Mouse (Mus musculus) embryonic facial prominence, embryonic 12.5 days (tissue): ENCODE results near the gene Nudt7. TPM values are rescaled to one million over a fixed set of nuclear protein-coding genes. Genes with fewer than 3 reads are reported as not detected.

ENCODE experiments used
- ATAC-seq: fragments of 200-750 bp; cut with Nextera tagmentation; 2 replicates; pipeline ENCODE4 v1.8.0; 2017; ENCODE audit not compliant: insufficient number of reproducible peaks, insufficient read depth, low FRiP score, low TSS enrichment
- H3K27ac ChIP-seq: fragments of 300-500 bp; sonication (generic); 2 replicates; pipeline ENCODE4 v1.5.1; 2016; ENCODE audit warnings: mild to moderate bottlenecking
- H3K27me3 ChIP-seq: fragments of 300-500 bp; sonication (generic); 2 replicates; pipeline ENCODE4 v1.6.1; 2016; ENCODE audit warnings: mild to moderate bottlenecking, moderate library complexity
- H3K36me3 ChIP-seq: fragments of 300-500 bp; sonication (generic); 2 replicates; pipeline ENCODE4 v1.6.1; 2016; ENCODE audit warnings: mild to moderate bottlenecking
- H3K4me1 ChIP-seq: fragments of 300-500 bp; sonication (generic); 2 replicates; pipeline ENCODE4 v1.6.1; 2016
- H3K4me2 ChIP-seq: fragments of 300-500 bp; sonication (generic); replicated peaks from 2 replicates; pipeline ENCODE4 v1.6.1; 2016; ENCODE audit warnings: mild to moderate bottlenecking, moderate library complexity
- H3K4me3 ChIP-seq: fragments of 300-500 bp; sonication (generic); 2 replicates; pipeline ENCODE4 v1.5.1; 2016; ENCODE audit warnings: mild to moderate bottlenecking
- H3K9ac ChIP-seq: fragments of 300-500 bp; sonication (generic); 2 replicates; pipeline ENCODE4 v1.6.1; 2016; ENCODE audit warnings: mild to moderate bottlenecking, moderate library complexity
- H3K9me3 ChIP-seq: fragments of 300-500 bp; sonication (generic); 2 replicates; pipeline ENCODE4 v1.6.1; 2016; ENCODE audit warnings: mild to moderate bottlenecking, moderate library complexity
- WGBS: fragments of 180-500 bp; shearing (Covaris S2); methylation state at CpG from one replicate; pipeline ENCODE4 v1.1.7; 2016; 5-methylcytosine and 5-hydroxymethylcytosine counted together
- polyA plus RNA-seq: library from polyadenylated mRNA; unstranded; fragments of >200 nt; fragmentation: Nextera tagmentation; extraction: Ambion mirVana; gene quantifications from 2 replicates; pipeline ENCODE4 v1.2.1, GENCODE M21; 2016

The Nudt7 gene
- polyA plus RNA-seq, result 12.8 and 13.6 TPM in 2 replicates

DNA sequence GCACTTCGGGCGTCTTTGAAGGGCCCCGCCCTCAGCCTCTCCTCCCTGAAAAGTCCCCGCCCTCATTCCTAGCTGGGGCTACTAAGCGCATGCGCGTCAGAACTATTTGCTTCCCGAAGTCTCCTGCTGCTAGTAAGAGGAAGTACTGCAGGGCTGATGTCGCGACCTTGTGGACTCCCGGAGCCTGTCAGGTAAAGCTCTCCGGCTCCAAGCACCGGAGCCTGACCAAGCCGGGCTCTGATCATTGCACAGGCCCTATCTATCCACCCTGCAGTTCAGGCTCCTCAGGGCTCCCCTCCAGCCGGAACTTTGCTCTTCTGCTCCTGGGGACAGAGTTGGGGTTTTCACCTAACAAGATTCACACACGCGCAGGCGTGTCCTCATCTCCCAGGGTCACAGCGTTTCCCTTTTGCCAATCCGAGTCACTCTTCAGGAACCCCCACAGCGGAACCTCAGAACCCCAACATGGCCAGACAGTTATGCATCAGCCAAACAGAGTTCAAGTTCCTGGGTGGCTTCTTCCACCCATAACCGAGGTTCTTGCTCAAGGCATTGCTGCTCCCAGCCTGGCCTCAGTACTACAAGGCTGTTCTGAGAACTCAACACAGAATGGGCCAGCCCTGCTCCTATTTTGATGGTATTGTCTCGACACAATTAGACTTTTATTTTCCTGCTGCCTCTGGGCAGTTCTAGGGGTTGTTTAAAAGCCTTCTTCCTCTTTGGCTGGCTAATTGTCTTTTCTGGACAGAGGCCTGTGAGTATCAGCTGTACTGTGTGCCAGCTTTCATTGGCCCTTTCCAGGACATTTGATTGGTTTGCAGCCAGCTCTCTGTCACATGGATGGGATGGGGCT is at the start of gene Nudt7:
Gene Nudt7, plus strand, starts transcription at position 48 of the 853 bp plus-strand sequence.
- H3K9me3 ChIP-seq, result no peaks in the 10 kb centered on the region
- peak within 1 kb of the TSS; percentile 81 for H3K4me2 ChIP-seq
- H3K4me3 ChIP-seq, result peak within 1 kb of the TSS; percentile 57
- H3K4me1 ChIP-seq, result peaks cover 9% of the 10 kb centered on the region; the same call in 1 of the 2 replicates
- peak within 1 kb of the TSS; percentile 74 for H3K27ac ChIP-seq
- peak within 1 kb of the TSS; percentile 67 for H3K9ac ChIP-seq
- 3% methylated on average over 23 of the region's 23 CpGs for WGBS
- H3K27me3 ChIP-seq, result no peaks in the 10 kb centered on the region
- no peaks in the 10 kb centered on the region for H3K36me3 ChIP-seq
- ATAC-seq, result peak; percentile 88

DNA sequence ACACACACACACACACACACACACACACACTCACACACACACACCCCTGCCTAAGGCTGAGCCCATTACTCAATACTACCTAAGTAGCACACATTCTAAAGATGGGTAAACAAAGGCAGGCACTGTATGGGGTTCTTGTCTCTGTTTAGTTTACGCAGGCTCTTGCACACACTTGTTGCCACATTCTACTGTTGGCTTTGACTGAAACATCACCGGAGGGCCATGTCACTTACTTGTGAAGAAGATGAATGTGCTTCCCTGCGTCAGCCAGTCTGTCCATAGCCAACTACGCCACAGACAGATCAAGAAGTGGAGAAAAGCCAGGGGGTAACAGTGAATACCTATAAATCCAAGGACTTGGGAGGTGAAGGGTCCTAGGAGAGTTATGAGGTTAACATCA is 45.4 kb upstream of the Nudt7 start:
- Histone ChIP-seq H3K9me3 (no peaks in the 10 kb centered on the region), H3K27ac (no peak overlapping the region), H3K27me3 (no peaks in the 10 kb centered on the region), H3K4me3 (no peak overlapping the region), H3K4me2 (no peak overlapping the region), H3K4me1 (no peaks in the 10 kb centered on the region), H3K36me3 (no peaks in the 10 kb centered on the region), H3K9ac (no peak overlapping the region)
- WGBS, result 91% methylated on average over 4 of the region's 4 CpGs
- no peak for ATAC-seq

DNA sequence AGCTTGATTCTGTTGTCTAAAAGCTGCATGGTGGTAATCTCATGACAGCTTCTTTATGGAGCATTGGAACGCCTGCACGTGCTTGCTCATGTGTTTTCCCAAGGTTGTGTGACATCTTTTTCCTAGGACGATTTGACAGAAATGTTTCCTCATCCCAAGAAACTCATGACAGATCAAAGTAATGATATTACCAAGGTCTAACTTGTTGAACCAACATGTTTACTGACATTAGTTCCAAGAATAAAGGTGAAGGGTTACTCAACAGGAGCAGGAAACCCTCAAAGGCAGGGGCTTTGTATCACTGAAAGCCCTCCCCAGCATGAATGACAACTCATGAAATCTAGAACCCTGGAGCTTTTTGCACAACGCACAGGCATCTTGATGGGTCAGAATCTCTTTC is 42.6 kb upstream of the Nudt7 start:
- Histone ChIP-seq H3K36me3 (no peaks in the 10 kb centered on the region), H3K27ac (no peak overlapping the region), H3K4me2 (no peak overlapping the region), H3K4me1 (no peaks in the 10 kb centered on the region), H3K9me3 (no peaks in the 10 kb centered on the region), H3K27me3 (no peaks in the 10 kb centered on the region), H3K4me3 (no peak overlapping the region), H3K9ac (no peak overlapping the region)
- no peak for ATAC-seq
- 86% methylated on average over 4 of the region's 4 CpGs for WGBS

DNA sequence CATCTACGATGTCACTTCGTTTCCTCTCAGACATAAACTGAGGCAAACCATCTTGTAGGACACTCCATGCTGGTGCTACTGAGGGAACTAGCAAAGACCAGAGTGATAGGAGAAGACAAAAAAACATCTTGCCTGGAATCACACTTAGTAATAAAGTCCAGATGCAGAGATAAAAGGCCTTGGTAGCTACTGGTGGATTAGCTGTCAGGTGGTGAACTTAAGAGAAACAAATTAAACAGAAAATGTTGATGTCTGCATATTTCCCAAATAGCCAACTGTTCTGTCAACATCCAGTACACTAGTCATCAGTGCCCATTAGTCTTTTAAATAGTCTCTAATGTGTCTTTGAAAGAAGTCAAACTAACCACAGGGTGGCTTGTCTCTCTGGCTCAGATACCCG is 40.0 kb upstream of the Nudt7 start:
- no peaks in the 10 kb centered on the region for H3K4me1 ChIP-seq
- no peaks in the 10 kb centered on the region for H3K27me3 ChIP-seq
- no peak overlapping the region for H3K27ac ChIP-seq
- H3K9ac ChIP-seq, result no peak overlapping the region
- H3K9me3 ChIP-seq, result no peaks in the 10 kb centered on the region
- no peak overlapping the region for H3K4me3 ChIP-seq
- WGBS, result 84% methylated on average over 3 of the region's 3 CpGs
- no peak for ATAC-seq
- no peak overlapping the region for H3K4me2 ChIP-seq
- H3K36me3 ChIP-seq, result no peaks in the 10 kb centered on the region

DNA sequence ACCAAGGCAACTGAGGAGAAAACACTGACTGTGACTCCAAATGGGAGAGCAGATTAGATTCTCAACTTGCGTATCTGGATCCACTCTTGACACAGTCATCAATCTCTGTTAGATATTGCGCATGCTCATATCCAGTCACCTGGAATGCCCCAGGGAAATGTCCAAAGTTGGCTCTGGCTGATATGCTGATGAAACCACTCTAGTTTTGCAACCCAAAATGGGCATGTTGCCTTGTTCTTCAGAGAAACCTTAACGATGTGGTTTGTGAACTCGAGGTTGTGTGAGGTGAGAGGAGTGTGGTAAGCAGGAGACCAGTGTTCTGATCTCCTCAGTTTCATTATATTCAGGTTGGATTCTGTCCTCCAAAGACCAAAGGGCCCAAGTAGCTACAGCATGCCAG is 38.8 kb upstream of the Nudt7 start:
- no peaks in the 10 kb centered on the region for H3K9me3 ChIP-seq
- 88% methylated on average over 4 of the region's 4 CpGs for WGBS

DNA sequence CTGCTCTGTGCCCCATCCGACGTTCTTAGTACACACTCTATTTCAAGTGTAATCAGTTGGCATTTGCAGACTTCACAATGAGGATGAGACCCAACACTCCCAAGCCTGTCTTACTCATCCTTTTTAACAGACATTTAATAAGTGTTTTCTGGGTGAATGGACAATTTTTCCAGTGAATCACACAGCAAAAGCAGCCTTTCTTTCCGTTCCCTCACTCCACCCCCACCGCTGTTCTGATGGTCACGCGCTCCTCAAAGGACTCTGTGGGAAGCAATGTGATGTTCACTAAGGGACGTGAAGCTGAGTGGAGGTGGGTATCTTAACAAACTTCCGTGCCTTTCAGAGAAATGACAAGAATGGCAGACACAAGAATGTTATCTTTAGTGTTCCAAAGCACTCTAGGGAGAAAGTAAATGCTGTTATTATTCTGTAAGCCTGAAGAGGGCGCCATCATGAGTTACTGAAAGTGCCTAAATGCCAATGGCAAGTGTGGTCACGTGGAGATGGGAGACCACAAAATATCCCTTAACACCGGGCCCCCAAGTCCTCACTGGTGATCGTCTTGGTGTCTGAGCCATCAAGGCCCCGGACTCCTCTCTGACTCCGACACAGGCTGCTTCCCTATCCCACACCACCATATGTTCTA is 32.7 kb upstream of the Nudt7 start:
- Histone ChIP-seq H3K36me3 (no peaks in the 10 kb centered on the region), H3K4me2 (no peak overlapping the region), H3K9ac (no peak overlapping the region), H3K4me1 (no peaks in the 10 kb centered on the region), H3K27ac (no peak overlapping the region), H3K9me3 (no peaks in the 10 kb centered on the region), H3K27me3 (no peaks in the 10 kb centered on the region), H3K4me3 (no peak overlapping the region)
- 82% methylated on average over 14 of the region's 14 CpGs for WGBS
- ATAC-seq, result no peak

More for the DNA sequence above, 38.8 kb upstream of the Nudt7 start:
- Histone ChIP-seq H3K4me3 (no peak overlapping the region), H3K27me3 (no peaks in the 10 kb centered on the region), H3K36me3 (no peaks in the 10 kb centered on the region), H3K4me2 (no peak overlapping the region), H3K27ac (no peak overlapping the region), H3K9ac (no peak overlapping the region), H3K4me1 (no peaks in the 10 kb centered on the region)
- ATAC-seq, result no peak

DNA sequence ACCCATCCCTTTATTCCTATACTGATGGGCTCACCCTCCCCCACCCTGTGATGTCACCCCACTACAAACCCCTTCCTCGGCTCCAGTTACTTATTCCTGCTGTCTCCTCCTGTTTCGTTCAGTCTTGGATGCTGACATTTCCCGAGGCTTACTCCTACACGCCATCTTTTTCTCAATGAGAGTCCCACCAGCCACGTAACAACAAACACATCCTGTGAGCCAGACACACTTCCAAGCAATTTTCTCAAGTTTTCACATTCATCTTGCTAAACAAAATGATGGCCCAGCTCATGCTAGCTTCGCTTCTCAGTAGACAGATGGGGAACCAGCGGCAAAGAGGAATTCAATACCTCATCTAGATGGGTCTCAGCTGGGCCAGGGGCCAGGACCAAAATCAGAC is 30.0 kb upstream of the Nudt7 start:
- Histone ChIP-seq H3K9me3 (no peaks in the 10 kb centered on the region), H3K4me3 (no peak overlapping the region), H3K36me3 (no peaks in the 10 kb centered on the region), H3K9ac (no peak overlapping the region), H3K27me3 (no peaks in the 10 kb centered on the region), H3K27ac (no peak overlapping the region), H3K4me1 (no peaks in the 10 kb centered on the region), H3K4me2 (no peak overlapping the region)
- no peak for ATAC-seq
- 78% methylated on average over 7 of the region's 7 CpGs for WGBS

DNA sequence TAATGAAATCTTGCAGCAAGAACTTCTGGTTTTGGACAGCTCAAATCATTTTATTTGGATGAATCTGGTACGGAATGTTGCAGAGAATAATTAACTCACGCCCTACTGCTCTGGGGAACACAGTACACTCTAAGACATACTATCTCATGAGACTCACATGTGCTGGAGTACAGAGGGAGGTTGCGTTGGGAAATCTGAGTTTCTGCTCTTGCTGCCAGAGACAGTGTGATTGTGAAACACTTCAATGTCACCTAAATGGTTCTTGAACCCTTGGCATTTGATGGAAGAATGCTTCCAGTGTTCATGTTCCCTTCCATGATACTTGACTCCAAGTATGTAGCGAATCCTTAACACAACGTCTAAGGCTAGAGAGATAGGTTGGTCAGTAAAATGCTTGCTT is 27.4 kb upstream of the Nudt7 start:
- Histone ChIP-seq H3K27me3 (no peaks in the 10 kb centered on the region), H3K4me3 (no peak overlapping the region), H3K27ac (no peak overlapping the region), H3K9ac (no peak overlapping the region), H3K36me3 (no peaks in the 10 kb centered on the region), H3K9me3 (no peaks in the 10 kb centered on the region), H3K4me2 (no peak overlapping the region), H3K4me1 (no peaks in the 10 kb centered on the region)
- WGBS, result 87% methylated on average over 5 of the region's 5 CpGs
- ATAC-seq, result no peak

DNA sequence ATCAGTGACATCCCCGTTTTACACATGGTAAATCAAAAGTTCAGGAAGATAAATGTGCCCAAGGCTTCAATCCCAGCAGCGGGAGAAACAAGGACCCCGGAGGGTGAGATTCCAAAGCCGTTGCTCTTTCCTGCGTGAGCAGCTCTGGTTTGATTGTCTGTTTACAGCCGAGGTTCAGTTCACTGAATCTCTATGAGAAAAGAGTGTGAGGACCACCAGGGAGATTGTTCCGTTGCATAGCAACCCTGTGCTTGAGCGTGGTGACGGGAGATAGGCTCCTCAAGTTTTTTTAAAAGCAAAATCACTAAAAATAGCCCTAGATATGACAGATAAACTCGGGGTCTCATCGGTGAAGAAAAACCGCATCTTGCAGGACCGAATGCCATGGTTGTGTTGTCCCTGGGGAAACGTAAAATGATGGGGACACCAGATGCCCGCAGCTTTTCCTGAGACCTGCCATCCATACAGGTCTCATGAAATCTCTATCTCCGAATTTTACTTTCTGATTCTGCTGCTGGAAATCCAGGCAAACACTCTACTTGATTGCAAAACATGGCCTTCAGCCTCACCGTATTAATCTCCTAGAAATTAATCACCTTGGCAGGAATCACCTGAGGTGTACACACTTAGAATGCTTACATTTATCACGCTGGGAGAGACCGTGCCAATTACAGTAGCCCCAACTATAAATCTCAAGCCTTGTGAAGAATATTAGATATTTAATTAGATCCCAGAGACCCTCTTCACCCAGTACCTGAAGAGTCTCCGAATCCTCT is 23.8 kb upstream of the Nudt7 start:
- Histone ChIP-seq H3K36me3 (no peaks in the 10 kb centered on the region), H3K27ac (no peak overlapping the region), H3K4me1 (no peaks in the 10 kb centered on the region), H3K4me3 (no peak overlapping the region), H3K4me2 (no peak overlapping the region), H3K27me3 (no peaks in the 10 kb centered on the region), H3K9ac (no peak overlapping the region), H3K9me3 (no peaks in the 10 kb centered on the region)
- 87% methylated on average over 20 of the region's 20 CpGs for WGBS
- no peak for ATAC-seq

DNA sequence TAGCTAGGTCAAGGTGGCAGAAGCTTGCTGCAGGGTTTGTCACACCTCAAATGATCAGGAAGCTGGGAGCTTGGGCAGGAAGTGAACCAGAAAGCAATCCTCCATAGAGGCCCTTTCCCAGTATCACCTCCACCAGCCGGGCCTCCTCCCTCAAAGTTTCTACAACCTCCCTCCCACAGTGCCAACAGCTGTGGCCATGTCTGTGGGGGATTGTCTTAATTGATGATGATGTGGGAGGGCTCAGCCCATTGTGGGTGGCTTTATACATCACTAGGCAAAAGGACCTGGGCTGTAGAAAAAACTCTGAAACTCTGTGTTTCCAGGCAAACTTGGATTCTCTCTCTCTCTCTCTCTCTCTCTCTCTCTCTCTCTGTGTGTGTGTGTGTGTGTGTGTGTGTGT is 18.3 kb upstream of the Nudt7 start:
- Histone ChIP-seq H3K4me2 (no peak overlapping the region), H3K27me3 (no peaks in the 10 kb centered on the region), H3K36me3 (no peaks in the 10 kb centered on the region), H3K4me1 (peaks cover 5% of the 10 kb centered on the region; the same call in 1 of the 2 replicates), H3K27ac (no peak overlapping the region), H3K4me3 (no peak overlapping the region), H3K9ac (no peak overlapping the region), H3K9me3 (no peaks in the 10 kb centered on the region)
- no peak for ATAC-seq
- WGBS, result 48% methylated on average over 1 of the region's 1 CpGs

DNA sequence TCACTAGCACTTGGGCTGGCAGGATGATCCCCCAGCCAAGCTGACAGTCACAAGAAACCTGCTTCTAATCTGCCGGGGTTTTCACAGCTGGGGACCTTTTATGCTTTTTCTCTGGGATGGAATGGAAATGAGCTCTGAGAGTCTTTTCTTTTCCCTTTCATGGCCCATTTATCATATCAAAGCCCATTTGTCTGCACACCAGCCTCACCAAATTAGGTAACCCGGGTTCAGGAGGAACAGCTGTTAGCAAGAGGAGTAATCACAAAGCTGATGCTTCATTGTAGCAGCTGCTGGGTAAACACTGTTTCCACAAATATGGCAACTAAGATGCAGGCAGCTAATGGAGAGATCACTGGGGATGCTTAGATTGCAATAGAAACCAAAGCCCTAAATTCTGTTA is 17.3 kb upstream of the Nudt7 start:
- Histone ChIP-seq H3K27me3 (no peaks in the 10 kb centered on the region), H3K4me2 (no peak overlapping the region), H3K4me1 (peaks cover 5% of the 10 kb centered on the region; the same call in 1 of the 2 replicates), H3K9me3 (no peaks in the 10 kb centered on the region), H3K27ac (no peak overlapping the region), H3K36me3 (no peaks in the 10 kb centered on the region), H3K9ac (no peak overlapping the region), H3K4me3 (no peak overlapping the region)
- 0% methylated on average over 2 of the region's 2 CpGs for WGBS
- ATAC-seq, result no peak
